Mouse (Mus musculus) midbrain, embryonic 14.5 days (tissue): ENCODE results near the gene Cda. TPM values are rescaled to one million over a fixed set of nuclear protein-coding genes. Genes with fewer than 3 reads are reported as not detected.
A peak's percentile ranks its signal among the peaks of the same experiment; 100 is the strongest.

ENCODE experiments used
- ATAC-seq: fragments of 200-750 bp; cut with Nextera tagmentation; 2 replicates; pipeline ENCODE4 v1.8.0; 2017; ENCODE audit warnings: moderate number of reproducible peaks, moderate library complexity; ENCODE audit not compliant: low FRiP score, low TSS enrichment
- DNase-seq: peaks from one replicate; pipeline ENCODE4 v3.0.0-alpha.2; 2015
- H3K27ac ChIP-seq: fragments of 300-500 bp; sonication (generic); replicated peaks from 2 replicates; pipeline ENCODE4 v1.5.1; 2014; ENCODE audit warnings: mild to moderate bottlenecking, low read depth, low read length, moderate library complexity
- H3K27me3 ChIP-seq: fragments of 300-500 bp; sonication (generic); 2 replicates; pipeline ENCODE4 v1.6.1; 2014; ENCODE audit warnings: low read length, control low read depth, mixed read lengths; ENCODE audit not compliant: control insufficient read depth, insufficient read depth
- H3K36me3 ChIP-seq: fragments of 300-500 bp; sonication (generic); 2 replicates; pipeline ENCODE4 v1.6.1; 2014; ENCODE audit warnings: low read length, control low read depth; ENCODE audit not compliant: control insufficient read depth, insufficient read depth
- H3K4me1 ChIP-seq: fragments of 300-500 bp; sonication (generic); 2 replicates; pipeline ENCODE4 v1.6.1; 2014; ENCODE audit warnings: mild to moderate bottlenecking, antibody characterized with exemption, low read length, control low read depth; ENCODE audit not compliant: control insufficient read depth, insufficient read depth
- H3K4me2 ChIP-seq: fragments of 300-500 bp; sonication (generic); 2 replicates; pipeline ENCODE4 v1.6.1; 2014; ENCODE audit warnings: mild to moderate bottlenecking, low read length, moderate library complexity
- H3K4me3 ChIP-seq: fragments of 300-500 bp; sonication (generic); replicated peaks from 2 replicates; pipeline ENCODE4 v1.5.1; 2014; ENCODE audit warnings: low read depth, low read length
- H3K9ac ChIP-seq: fragments of 300-500 bp; sonication (generic); replicated peaks from 2 replicates; pipeline ENCODE4 v1.6.1; 2014; ENCODE audit warnings: mild to moderate bottlenecking, low read length, moderate library complexity
- H3K9me3 ChIP-seq: fragments of 300-500 bp; sonication (generic); 2 replicates; pipeline ENCODE4 v1.6.1; 2016; ENCODE audit warnings: low read length, control low read depth, mixed read lengths; ENCODE audit not compliant: control insufficient read depth
- WGBS: fragments of 180-500 bp; shearing (Covaris S2); extraction: QIAGEN DNeasy Blood & Tissue Kit; methylation state at CpG from one replicate; pipeline ENCODE4 v1.1.7; 2014; 5-methylcytosine and 5-hydroxymethylcytosine counted together
- polyA plus RNA-seq: library from polyadenylated mRNA; unstranded; fragments of >200 nt; fragmentation: Nextera tagmentation; extraction: Ambion mirVana; gene quantifications from 2 replicates; pipeline ENCODE4 v1.2.1, GENCODE M21; 2014

The Cda gene
- polyA plus RNA-seq, 1 experiment from 2014 or later: 2.4 TPM

GRCm38 (mm10) chr4:138313795-138314194 lies 54.0 kb downstream of the Cda start:
- DNase-seq: no peak
- Histone ChIP-seq H3K27me3 (no peaks in the 10 kb centered on the region), H3K27ac (no peak overlapping the region), H3K4me2 (no peak overlapping the region), H3K9me3 (no peaks in the 10 kb centered on the region), H3K4me1 (no peaks in the 10 kb centered on the region), H3K4me3 (no peak overlapping the region), H3K36me3 (peaks cover 84% of the 10 kb centered on the region), H3K9ac (no peak overlapping the region)
- ATAC-seq: no peak
- WGBS: 94% methylated on average over 4 of the region's 4 CpGs

DNA sequence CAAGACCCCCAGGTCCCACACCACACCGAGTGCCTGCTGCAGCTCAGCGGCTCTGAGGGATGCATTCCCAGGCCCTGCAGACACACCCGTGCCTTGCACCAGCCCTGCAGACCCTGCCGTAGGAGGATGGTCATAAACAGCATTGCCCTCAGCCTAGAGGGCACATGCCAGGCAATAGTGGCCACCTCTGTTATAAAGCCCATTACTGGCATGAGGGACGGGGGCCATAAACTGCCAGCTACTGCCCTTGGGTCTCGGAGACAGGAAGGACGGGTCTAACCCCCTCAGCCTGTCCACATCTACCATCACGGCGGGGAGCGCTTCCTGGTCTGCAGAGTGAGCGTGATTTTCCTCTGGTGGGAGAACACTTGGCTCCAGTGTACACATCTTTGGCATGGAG lies 54.8 kb downstream of the Cda start:
- no peak overlapping the region for H3K27ac ChIP-seq
- H3K9me3 ChIP-seq: no peaks in the 10 kb centered on the region
- no peak overlapping the region for H3K9ac ChIP-seq
- no peaks in the 10 kb centered on the region for H3K4me1 ChIP-seq
- 90% methylated on average over 11 of the region's 11 CpGs for WGBS
- no peak overlapping the region for H3K4me3 ChIP-seq
- H3K36me3 ChIP-seq: peaks cover 88% of the 10 kb centered on the region
- H3K4me2 ChIP-seq: no peak overlapping the region
- no peak for DNase-seq
- no peak for ATAC-seq
- no peaks in the 10 kb centered on the region for H3K27me3 ChIP-seq

DNA sequence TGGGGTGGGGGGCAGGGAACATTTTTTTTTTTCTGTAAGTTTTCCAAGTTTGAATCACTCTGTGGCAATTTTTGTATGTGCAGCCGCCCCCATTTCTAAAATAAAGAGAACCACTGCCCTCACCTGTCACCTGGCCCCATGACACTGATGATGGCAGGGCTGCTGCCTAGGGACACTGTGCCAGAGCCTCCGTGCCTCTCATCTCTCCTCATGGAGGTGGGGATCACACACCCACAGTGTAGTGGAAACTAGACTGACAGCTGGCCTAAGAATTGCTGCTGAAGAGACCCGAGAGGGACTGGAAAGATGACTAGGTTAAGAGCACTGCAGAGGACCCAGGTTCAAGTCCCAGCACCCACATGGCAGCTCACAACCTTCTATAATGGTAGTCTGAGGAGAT lies 55.7 kb downstream of the Cda start:
- no peaks in the 10 kb centered on the region for H3K27me3 ChIP-seq
- H3K9me3 ChIP-seq: no peaks in the 10 kb centered on the region
- ATAC-seq: no peak
- no peak overlapping the region for H3K4me3 ChIP-seq
- H3K4me1 ChIP-seq: no peaks in the 10 kb centered on the region
- no peak overlapping the region for H3K27ac ChIP-seq
- no peak overlapping the region for H3K9ac ChIP-seq
- no peak for DNase-seq
- H3K36me3 ChIP-seq: peaks cover 83% of the 10 kb centered on the region
- no peak overlapping the region for H3K4me2 ChIP-seq
- 90% methylated on average over 3 of the region's 3 CpGs for WGBS

- ATAC-seq: peak; percentile 31; the same call in 1 of the 2 replicates
- WGBS: 61% methylated on average over 8 of the region's 8 CpGs
Measured at GRCm38 (mm10) chr4:138311595-138311994, 56.2 kb downstream of the Cda start.

DNA sequence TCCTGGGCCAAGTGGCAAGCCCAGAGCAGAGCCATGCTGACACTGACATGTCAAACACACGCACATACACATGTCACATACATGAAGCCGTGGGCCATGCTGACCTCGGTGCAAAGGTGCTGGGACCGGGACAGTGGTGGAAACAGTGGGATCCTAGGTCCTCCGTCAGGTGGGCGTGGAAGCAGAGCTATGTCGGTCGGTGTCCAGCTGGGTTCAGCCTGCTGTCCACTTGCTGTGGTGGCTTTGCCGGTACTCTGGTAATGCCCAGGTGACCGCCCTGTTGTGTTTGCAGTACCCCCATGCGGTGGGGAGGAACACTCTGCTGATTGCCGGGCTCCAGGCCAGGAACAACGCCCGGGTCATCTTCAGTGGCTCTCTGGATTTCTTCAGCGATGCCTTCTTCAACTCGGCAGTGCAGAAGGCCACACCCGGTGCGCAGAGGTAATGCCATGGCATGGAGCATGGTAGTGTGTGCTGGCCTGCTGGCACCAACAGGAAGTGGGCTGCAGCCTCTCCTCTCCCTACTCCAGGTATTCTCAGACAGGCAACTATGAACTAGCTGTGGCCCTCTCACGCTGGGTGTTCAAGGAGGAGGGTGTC lies 57.4 kb downstream of the Cda start:
- no peak overlapping the region for H3K9ac ChIP-seq
- no peak overlapping the region for H3K27ac ChIP-seq
- no peak overlapping the region for H3K4me2 ChIP-seq
- H3K4me1 ChIP-seq: peaks cover 6% of the 10 kb centered on the region
- DNase-seq: no peak
- ATAC-seq: no peak
- H3K9me3 ChIP-seq: no peaks in the 10 kb centered on the region
- 96% methylated on average over 19 of the region's 19 CpGs for WGBS
- H3K4me3 ChIP-seq: no peak overlapping the region
- H3K27me3 ChIP-seq: no peaks in the 10 kb centered on the region
- peaks cover 75% of the 10 kb centered on the region for H3K36me3 ChIP-seq

More at GRCm38 (mm10) chr4:138311595-138311994, 56.2 kb downstream of the Cda start:
- H3K36me3 ChIP-seq: peaks cover 82% of the 10 kb centered on the region
- DNase-seq: peak; percentile 68
- H3K4me2 ChIP-seq: no peak overlapping the region
- H3K9me3 ChIP-seq: no peaks in the 10 kb centered on the region
- H3K4me3 ChIP-seq: no peak overlapping the region
- H3K4me1 ChIP-seq: no peaks in the 10 kb centered on the region
- no peak overlapping the region for H3K27ac ChIP-seq
- H3K9ac ChIP-seq: no peak overlapping the region
- H3K27me3 ChIP-seq: no peaks in the 10 kb centered on the region

DNA sequence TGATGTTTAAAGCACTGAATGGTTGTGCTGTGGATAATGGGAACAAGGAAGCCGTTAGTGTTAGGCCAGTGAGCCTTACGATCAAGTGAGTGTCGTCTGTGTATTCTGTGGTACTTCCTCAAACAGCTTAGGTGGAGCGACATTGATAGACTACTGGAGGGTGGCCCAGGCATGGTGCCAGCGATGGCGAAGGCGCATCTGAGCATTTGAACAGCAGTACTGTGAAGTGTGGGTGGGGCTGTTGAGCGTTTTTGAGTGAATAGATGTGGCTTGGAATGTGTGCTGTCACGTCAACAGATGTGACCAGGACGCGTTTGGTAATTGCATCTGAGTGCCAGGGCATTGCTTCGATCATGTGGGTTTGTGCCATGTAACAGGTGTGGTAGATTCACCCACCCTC lies 60.1 kb downstream of the Cda start:
- Histone ChIP-seq H3K27ac (no peak overlapping the region), H3K36me3 (peaks cover 48% of the 10 kb centered on the region), H3K4me2 (no peak overlapping the region), H3K27me3 (no peaks in the 10 kb centered on the region), H3K9ac (no peak overlapping the region), H3K9me3 (no peaks in the 10 kb centered on the region), H3K4me1 (peaks cover 14% of the 10 kb centered on the region), H3K4me3 (no peak overlapping the region)
- ATAC-seq (no peak), DNase-seq (no peak)
- 95% methylated on average over 12 of the region's 12 CpGs for WGBS

DNA sequence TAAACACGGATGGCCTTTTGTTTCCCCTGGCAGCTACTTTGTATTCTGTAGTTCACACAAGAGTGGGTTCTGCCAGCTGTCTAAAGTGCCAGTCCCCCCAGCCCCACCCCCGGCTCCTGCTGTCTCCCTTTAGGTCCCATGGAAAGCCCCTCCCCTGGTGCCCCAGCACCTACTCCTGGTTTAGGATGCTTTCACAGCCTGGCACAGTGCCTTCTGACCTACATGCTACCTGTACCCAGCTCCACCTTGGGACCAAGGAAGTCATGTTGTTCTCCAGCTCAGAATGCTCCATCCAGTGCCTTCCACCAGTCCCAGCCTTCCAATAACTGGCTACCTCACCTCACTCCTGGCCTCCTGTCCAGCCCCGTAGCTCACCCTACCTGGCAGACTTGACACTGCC lies 60.8 kb downstream of the Cda start:
- Histone ChIP-seq H3K4me2 (no peak overlapping the region), H3K36me3 (peaks cover 41% of the 10 kb centered on the region), H3K9ac (no peak overlapping the region), H3K4me3 (no peak overlapping the region), H3K4me1 (peaks cover 14% of the 10 kb centered on the region), H3K9me3 (no peaks in the 10 kb centered on the region), H3K27ac (no peak overlapping the region), H3K27me3 (no peaks in the 10 kb centered on the region)
- ATAC-seq: no peak
- DNase-seq: no peak
- WGBS: 82% methylated on average over 3 of the region's 3 CpGs

- peaks cover 14% of the 10 kb centered on the region for H3K4me1 ChIP-seq
- H3K36me3 ChIP-seq: peaks cover 19% of the 10 kb centered on the region
- peak; percentile 97 for ATAC-seq
- peak within 1 kb of the TSS; percentile 80 for H3K4me2 ChIP-seq
- WGBS: under 1% methylated on average over 64 of the region's 64 CpGs
- DNase-seq: peak; percentile 99
- peak within 1 kb of the TSS; percentile 88 for H3K9ac ChIP-seq
- peak within 1 kb of the TSS; percentile 90 for H3K4me3 ChIP-seq
- H3K27me3 ChIP-seq: no peaks in the 10 kb centered on the region
- H3K27ac ChIP-seq: peak within 1 kb of the TSS; percentile 82
- H3K9me3 ChIP-seq: no peaks in the 10 kb centered on the region
Measured at GRCm38 (mm10) chr4:138304340-138305104, 63.3 kb downstream of the Cda start, which contains the start of gene Ddost. Ddost (plus strand) TSS chr4:138304730.

DNA sequence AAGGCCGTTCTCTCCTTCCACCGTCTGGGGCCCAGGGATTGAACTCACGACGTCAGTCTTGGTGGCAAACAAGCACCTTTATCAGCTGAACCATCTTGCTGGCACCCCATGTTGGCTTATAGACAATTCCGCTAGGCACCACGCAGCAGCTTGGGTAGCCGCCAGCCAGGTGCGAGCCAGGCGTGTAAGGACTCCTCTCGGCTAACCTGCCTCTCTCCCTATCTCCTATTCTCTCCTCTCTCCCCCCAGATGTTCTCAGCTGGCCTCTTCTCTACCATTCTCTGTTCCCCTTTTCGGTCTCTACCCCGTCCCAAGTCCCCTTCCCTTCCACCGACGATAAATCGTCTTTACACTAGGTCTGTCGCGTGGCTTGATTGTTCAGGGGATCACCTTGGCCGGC lies 64.0 kb downstream of the Cda start:
- Histone ChIP-seq H3K4me2 (peak overlapping the region; percentile 77), H3K9ac (peak overlapping the region; percentile 54), H3K27me3 (no peaks in the 10 kb centered on the region), H3K9me3 (no peaks in the 10 kb centered on the region), H3K4me3 (peak overlapping the region; percentile 90), H3K4me1 (peaks cover 14% of the 10 kb centered on the region), H3K36me3 (peaks cover 11% of the 10 kb centered on the region), H3K27ac (peak overlapping the region; percentile 62; the same call in 1 of the 2 replicates)
- 16% methylated on average over 18 of the region's 18 CpGs for WGBS
- no peak for DNase-seq
- no peak for ATAC-seq
